Comparison of ENCODE assay signal across 13 mouse cellular contexts in genomic region chr11:116920746-116921145, GRCm38 (mm10). TPM values are rescaled to one million over a fixed set of nuclear protein-coding genes. Genes with fewer than 3 reads are reported as not detected.
DNase-seq lines count a peak whose midpoint lies in the region; ATAC-seq and TF ChIP-seq lines count a peak whose summit lies in the region.
"Had no signal": no experiment of that assay in that cellular context is flagged by ENCODE, and none has a peak within 500 bp of the region (broad histone marks: within the 10 kb centered on the region; RNA-seq: fewer than 3 reads in every experiment).

No protein-coding gene starts in this region.

- peaks cover 59% of the 10 kb centered on the region for H3K4me1 ChIP-seq in hindbrain, embryonic 13.5 days (replicated peaks)
- H3K4me1 ChIP-seq in neural tube, embryonic 12.5 days = peaks cover 43% of the 10 kb centered on the region

- no peak for DNase-seq in layer of hippocampus, adult 2 months (ENCODE audit: low spot score in 2 of 2)
- DNase-seq in layer of hippocampus, postnatal 10 days (ENCODE audit: low spot score in 2 of 2) = no peak
- peak; percentile 58 for DNase-seq in embryo, embryonic 9.5 days (ENCODE audit: extremely low spot score)
- no peak for DNase-seq in right cerebral cortex, postnatal 10 days (ENCODE audit: low spot score in 2 of 2)
- no peak for DNase-seq in gastrocnemius, postnatal 25 days
- DNase-seq: cerebellum, adult 9-10 months; heart, adult 2 months; spleen, adult 18-20 months had no signal

- TF ChIP-seq CTCF in layer of hippocampus, adult 2 months (conservative IDR thresholded peaks at IDR 0.05) = no peak

- H3K4me3 ChIP-seq in layer of hippocampus, adult 2 months = peak overlapping the region; percentile 25; the same call in 1 of the 2 replicates
- H3K4me3 ChIP-seq in hindbrain, embryonic 13.5 days = peak overlapping the region; percentile 84
- H3K4me3 ChIP-seq in neural tube, embryonic 12.5 days = peak overlapping the region; percentile 76
- H3K4me3 ChIP-seq: heart, adult 2 months had no signal

- peaks cover 27% of the 10 kb centered on the region for H3K36me3 ChIP-seq in hindbrain, embryonic 13.5 days
- peaks cover 15% of the 10 kb centered on the region; the same call in 1 of the 2 replicates for H3K36me3 ChIP-seq in neural tube, embryonic 12.5 days

- H3K27ac ChIP-seq in layer of hippocampus, adult 2 months = no peak overlapping the region
- H3K27ac ChIP-seq in hindbrain, embryonic 13.5 days = peak overlapping the region; percentile 20; the same call in 1 of the 2 replicates
- no peak overlapping the region for H3K27ac ChIP-seq in neural tube, embryonic 12.5 days
- H3K27ac ChIP-seq: heart, adult 2 months; macrophage had no signal

- H3K4me2 ChIP-seq in hindbrain, embryonic 13.5 days = peak overlapping the region; percentile 88
- H3K4me2 ChIP-seq in neural tube, embryonic 12.5 days (replicated peaks) = peak overlapping the region; percentile 86

- H3K9me3 ChIP-seq in hindbrain, embryonic 13.5 days = no peaks in the 10 kb centered on the region
- no peaks in the 10 kb centered on the region for H3K9me3 ChIP-seq in neural tube, embryonic 12.5 days

- H3K27me3 ChIP-seq in hindbrain, embryonic 13.5 days = peaks cover 22% of the 10 kb centered on the region
- peaks cover 23% of the 10 kb centered on the region for H3K27me3 ChIP-seq in neural tube, embryonic 12.5 days (replicated peaks)

- 21% methylated on average over 6 of the region's 6 CpGs for WGBS in hindbrain, embryonic 13.5 days
- 12% methylated on average over 6 of the region's 6 CpGs for WGBS in neural tube, embryonic 12.5 days

- no peak for ATAC-seq in hindbrain, embryonic 13.5 days (ENCODE audit: low FRiP score)
- ATAC-seq in neural tube, embryonic 12.5 days (ENCODE audit: low FRiP score, low read depth) = no peak
- no peak for ATAC-seq in erythroid progenitor cell, adult 5-6 weeks (replicated peaks; ENCODE audit: low FRiP score, poor library complexity, severe bottlenecking)
- ATAC-seq: Patski had no signal

- H3K9ac ChIP-seq in hindbrain, embryonic 13.5 days = peak overlapping the region; percentile 100
- H3K9ac ChIP-seq in neural tube, embryonic 12.5 days = peak overlapping the region; percentile 98

RNA-seq across cellular contexts. Expression of gene Mgat5b, which starts 2.1 kb away (rescaled TPM):
- 10 to 100 TPM; 51.0 to 51.2 TPM for total RNA-seq in layer of hippocampus, adult 2 months (2021)
- total RNA-seq in layer of hippocampus, postnatal 10 days (2021) = 10 to 100 TPM; 58.3 to 65.9 TPM
- polyA plus RNA-seq in hindbrain, embryonic 13.5 days (2015; fragmentation: Nextera tagmentation; extraction: Ambion mirVana) = 22.8 and 24.5 TPM in 2 replicates
- polyA plus RNA-seq in neural tube, embryonic 12.5 days (2016; fragmentation: Nextera tagmentation; extraction: Ambion mirVana) = 26.8 and 30.1 TPM in 2 replicates
- not detected in 2 replicates for total RNA-seq in erythroid progenitor cell, adult 5-6 weeks (2015; ENCODE audit: low replicate concordance)
- not detected in 2 replicates for total RNA-seq in erythroid progenitor cell, adult 5-6 weeks (2017; ENCODE audit: low replicate concordance)
- under 1 TPM in 1 of 2 experiments, not detected in 1; 0.13 TPM for total RNA-seq in gastrocnemius, postnatal 25 days (2021)
- polyA plus RNA-seq: macrophage had no signal

Comparison
In these comparisons a context has a peak if more than half of its experiments do, and no peak if none do; other contexts are left out.
1. H3K4me3 ChIP-seq: peak in every context shown above with its lines; median percentile 84 in hindbrain, embryonic 13.5 days; 76 in neural tube, embryonic 12.5 days; 25 in layer of hippocampus, adult 2 months.
2. RNA of gene Mgat5b, which starts 2.1 kb away (total RNA-seq): 58.3 to 65.9 TPM in layer of hippocampus, postnatal 10 days and 51.0 to 51.2 TPM in layer of hippocampus, adult 2 months; 0.13 TPM in gastrocnemius, postnatal 25 days and not detected in erythroid progenitor cell, adult 5-6 weeks; every median in the first group is over 10 times any median in the second.